Mouse (Mus musculus): ENCODE measurements around the gene Scaf11.

DNA sequence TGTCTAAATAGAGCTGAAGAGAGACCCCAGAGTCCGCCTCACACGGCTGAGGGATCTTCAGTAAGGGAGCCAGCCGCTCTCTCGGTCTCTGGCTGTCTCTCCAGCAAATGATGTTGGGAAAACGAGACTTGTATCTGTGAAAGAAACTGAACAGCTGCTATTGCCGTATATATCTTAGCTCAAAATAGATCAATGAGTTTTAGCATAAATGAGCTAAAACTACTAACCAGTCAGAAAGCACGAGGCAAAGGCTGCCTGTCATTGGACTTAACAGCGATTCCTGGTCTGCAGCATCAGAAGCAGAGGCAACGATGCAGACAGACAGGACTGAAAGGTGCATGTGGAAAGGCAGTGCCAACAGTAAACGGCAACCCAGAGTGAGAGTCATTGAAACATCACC is 62.3 kb downstream of the Scaf11 start:
- no peak for TF ChIP-seq CTCF (IDR thresholded peaks at IDR 0.05; ENCODE audit: extremely low read depth, insufficient read depth, low read length)
- TF ChIP-seq POLR2A (IDR thresholded peaks at IDR 0.05; ENCODE audit: extremely low read depth, insufficient read depth, low read length): no peak
